Mouse (Mus musculus): ENCODE results near the gene A630001G21Rik. TPM values are rescaled to one million over a fixed set of nuclear protein-coding genes. Genes with fewer than 3 reads are reported as not detected.

The A630001G21Rik gene
- polyA plus RNA-seq, 1 experiment: 28.4 TPM

- TF ChIP-seq CTCF (IDR thresholded peaks at IDR 0.05; ENCODE audit: extremely low read depth, insufficient read depth, insufficient read length, insufficient replicate concordance) (no peak), POLR2A (IDR thresholded peaks at IDR 0.05; ENCODE audit: low read depth, low read length) (no peak)
- H3K36me3 ChIP-seq (ENCODE audit: control insufficient read depth, insufficient read depth, low read length): peaks cover 18% of the 10 kb centered on the region
- 75% methylated on average over 6 of the region's 6 CpGs for WGBS
- no peaks in the 10 kb centered on the region for H3K27me3 ChIP-seq (ENCODE audit: control insufficient read depth, insufficient read depth, low read length)
- no peak for DNase-seq (ENCODE audit: low read depth in 1 of 2, low spot score in 2 of 2)
- H3K4me3 ChIP-seq (ENCODE audit: extremely low read depth, insufficient read depth, insufficient read length): no peak overlapping the region
- H3K27ac ChIP-seq (ENCODE audit: insufficient read depth, low read length): no peak overlapping the region; the same call in 1 of the 2 replicates
- peaks cover 18% of the 10 kb centered on the region for H3K4me1 ChIP-seq (ENCODE audit: control insufficient read depth, insufficient read depth, insufficient read length)
These were observed 48.0 kb downstream of the A630001G21Rik start for GRCm38 (mm10) chr1:85730471-85730870.

GRCm38 (mm10) chr1:85720220-85720893, 58.1 kb downstream of the A630001G21Rik start:
- no peak for DNase-seq (ENCODE audit: low read depth in 1 of 2, low spot score in 2 of 2)
- 75% methylated on average over 10 of the region's 10 CpGs for WGBS
- TF ChIP-seq CTCF (IDR thresholded peaks at IDR 0.05; ENCODE audit: extremely low read depth, insufficient read depth, insufficient read length, insufficient replicate concordance): no peak
- no peak for TF ChIP-seq POLR2A (IDR thresholded peaks at IDR 0.05; ENCODE audit: low read depth, low read length)

DNA sequence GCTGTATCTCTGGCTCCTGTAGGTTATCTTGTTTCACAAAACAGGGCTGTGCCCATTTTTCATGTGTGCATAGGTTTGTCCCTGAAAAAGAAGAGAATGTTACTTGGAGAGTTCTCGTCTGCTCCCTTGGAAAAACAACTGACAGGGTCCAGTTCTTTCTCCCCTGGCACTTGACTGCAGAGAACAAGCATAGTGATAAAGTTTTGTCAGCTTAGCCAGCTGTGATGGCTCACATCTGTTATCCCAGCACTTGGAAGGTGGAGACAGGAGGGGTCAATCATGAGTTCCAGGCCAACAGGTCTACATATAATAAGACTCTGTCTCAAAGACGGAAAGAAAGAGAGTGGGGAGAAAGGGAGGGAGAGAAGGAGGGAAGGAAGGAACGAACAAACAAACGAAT, 59.4 kb downstream of the A630001G21Rik start:
- 90% methylated on average over 4 of the region's 4 CpGs for WGBS
- TF ChIP-seq CTCF (IDR thresholded peaks at IDR 0.05; ENCODE audit: extremely low read depth, insufficient read depth, insufficient read length, insufficient replicate concordance) (no peak), POLR2A (IDR thresholded peaks at IDR 0.05; ENCODE audit: low read depth, low read length) (no peak)
- no peaks in the 10 kb centered on the region for H3K27me3 ChIP-seq (ENCODE audit: control insufficient read depth, insufficient read depth, low read length)
- no peak for DNase-seq (ENCODE audit: low read depth in 1 of 2, low spot score in 2 of 2)
- no peaks in the 10 kb centered on the region for H3K4me1 ChIP-seq (ENCODE audit: control insufficient read depth, insufficient read depth, insufficient read length)
- no peak overlapping the region for H3K27ac ChIP-seq (ENCODE audit: insufficient read depth, low read length)
- H3K4me3 ChIP-seq (ENCODE audit: extremely low read depth, insufficient read depth, insufficient read length): no peak overlapping the region
- peaks cover 19% of the 10 kb centered on the region for H3K36me3 ChIP-seq (ENCODE audit: control insufficient read depth, insufficient read depth, low read length)

More at GRCm38 (mm10) chr1:85720220-85720893, 58.1 kb downstream of the A630001G21Rik start:
- H3K4me1 ChIP-seq (ENCODE audit: control insufficient read depth, insufficient read depth, insufficient read length): no peaks in the 10 kb centered on the region
- H3K27ac ChIP-seq (ENCODE audit: insufficient read depth, low read length): peak overlapping the region; percentile 30
- H3K27me3 ChIP-seq (ENCODE audit: control insufficient read depth, insufficient read depth, low read length): no peaks in the 10 kb centered on the region
- H3K36me3 ChIP-seq (ENCODE audit: control insufficient read depth, insufficient read depth, low read length): peaks cover 30% of the 10 kb centered on the region
- no peak overlapping the region for H3K4me3 ChIP-seq (ENCODE audit: extremely low read depth, insufficient read depth, insufficient read length)

DNA sequence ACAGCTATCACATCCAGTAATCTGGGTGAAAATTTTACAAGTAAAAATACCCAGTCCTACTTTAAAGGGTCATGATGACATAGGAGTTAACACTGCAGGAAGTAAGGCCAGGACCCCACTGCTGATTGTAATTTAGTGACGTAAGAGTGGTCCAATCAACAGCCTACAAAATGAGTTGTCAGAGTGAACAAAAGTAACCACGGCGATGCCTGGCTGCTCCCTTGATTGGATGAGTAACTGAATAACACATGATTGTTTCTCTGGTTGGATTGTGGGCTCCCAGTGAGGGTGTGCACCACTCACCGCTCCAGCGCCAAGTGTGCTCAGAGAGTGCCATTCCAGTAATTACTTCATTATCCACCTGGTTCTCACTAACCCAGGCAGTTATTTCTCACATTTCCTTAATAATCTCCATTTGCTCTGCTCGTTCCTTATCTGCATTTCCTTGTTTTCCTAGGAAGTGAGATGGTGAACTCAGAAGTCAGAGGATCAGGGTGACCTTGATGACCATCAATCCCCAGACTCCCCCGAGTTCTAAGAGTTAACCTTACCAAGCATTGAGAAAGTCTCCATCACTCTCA, 61.9 kb downstream of the A630001G21Rik start:
- peaks cover 8% of the 10 kb centered on the region for H3K36me3 ChIP-seq (ENCODE audit: control insufficient read depth, insufficient read depth, low read length)

DNA sequence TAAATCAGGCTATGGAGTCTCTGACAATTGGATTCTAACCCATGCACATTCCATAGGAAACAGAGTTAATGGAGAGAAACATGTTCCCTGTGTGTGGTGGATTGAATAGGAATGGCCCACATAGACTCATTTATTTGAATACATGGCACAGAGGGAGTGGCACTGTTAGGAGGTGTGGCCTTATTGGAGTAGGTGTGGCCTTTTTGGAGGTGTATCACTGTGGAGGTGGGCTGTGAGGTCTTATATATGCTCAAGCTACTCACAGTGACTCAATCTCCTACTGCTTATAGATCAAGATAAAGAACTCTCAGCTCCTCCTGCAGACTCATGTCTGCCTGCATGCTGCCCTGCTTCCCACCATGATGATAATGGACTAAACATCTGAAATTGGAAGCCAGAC, 63.9 kb downstream of the A630001G21Rik start:
- no peak overlapping the region for H3K4me3 ChIP-seq (ENCODE audit: extremely low read depth, insufficient read depth, insufficient read length)
- no peak for DNase-seq (ENCODE audit: low read depth in 1 of 2, low spot score in 2 of 2)
- no peaks in the 10 kb centered on the region for H3K4me1 ChIP-seq (ENCODE audit: control insufficient read depth, insufficient read depth, insufficient read length)
- H3K36me3 ChIP-seq (ENCODE audit: control insufficient read depth, insufficient read depth, low read length): peaks cover 5% of the 10 kb centered on the region
- no peak overlapping the region for H3K27ac ChIP-seq (ENCODE audit: insufficient read depth, low read length)
- no peak for TF ChIP-seq CTCF (IDR thresholded peaks at IDR 0.05; ENCODE audit: extremely low read depth, insufficient read depth, insufficient read length, insufficient replicate concordance)
- H3K27me3 ChIP-seq (ENCODE audit: control insufficient read depth, insufficient read depth, low read length): no peaks in the 10 kb centered on the region

More for the DNA sequence above, 61.9 kb downstream of the A630001G21Rik start:
- Histone ChIP-seq H3K4me1 (ENCODE audit: control insufficient read depth, insufficient read depth, insufficient read length) (no peaks in the 10 kb centered on the region), H3K4me3 (ENCODE audit: extremely low read depth, insufficient read depth, insufficient read length) (no peak overlapping the region), H3K27me3 (ENCODE audit: control insufficient read depth, insufficient read depth, low read length) (no peaks in the 10 kb centered on the region), H3K27ac (ENCODE audit: insufficient read depth, low read length) (no peak overlapping the region)
- DNase-seq (ENCODE audit: low read depth in 1 of 2, low spot score in 2 of 2): no peak
- TF ChIP-seq CTCF (IDR thresholded peaks at IDR 0.05; ENCODE audit: extremely low read depth, insufficient read depth, insufficient read length, insufficient replicate concordance) (no peak), POLR2A (IDR thresholded peaks at IDR 0.05; ENCODE audit: low read depth, low read length) (no peak)
- 88% methylated on average over 7 of the region's 7 CpGs for whole genome bisulfite sequencing

- Histone ChIP-seq H3K4me3 (ENCODE audit: extremely low read depth, insufficient read depth, insufficient read length) (no peak overlapping the region), H3K36me3 (ENCODE audit: control insufficient read depth, insufficient read depth, low read length) (peaks cover 25% of the 10 kb centered on the region), H3K27me3 (ENCODE audit: control insufficient read depth, insufficient read depth, low read length) (no peaks in the 10 kb centered on the region), H3K4me1 (ENCODE audit: control insufficient read depth, insufficient read depth, insufficient read length) (peaks cover 4% of the 10 kb centered on the region; the same call in 1 of the 2 replicates), H3K27ac (ENCODE audit: insufficient read depth, low read length) (no peak overlapping the region)
- DNase-seq (ENCODE audit: low read depth in 1 of 2, low spot score in 2 of 2): no peak
- 51% methylated on average over 2 of the region's 2 CpGs for WGBS
- TF ChIP-seq CTCF (IDR thresholded peaks at IDR 0.05; ENCODE audit: extremely low read depth, insufficient read depth, insufficient read length, insufficient replicate concordance) (no peak), POLR2A (IDR thresholded peaks at IDR 0.05; ENCODE audit: low read depth, low read length) (no peak)
These were observed 71.7 kb downstream of the A630001G21Rik start for GRCm38 (mm10) chr1:85706754-85707153.

DNA sequence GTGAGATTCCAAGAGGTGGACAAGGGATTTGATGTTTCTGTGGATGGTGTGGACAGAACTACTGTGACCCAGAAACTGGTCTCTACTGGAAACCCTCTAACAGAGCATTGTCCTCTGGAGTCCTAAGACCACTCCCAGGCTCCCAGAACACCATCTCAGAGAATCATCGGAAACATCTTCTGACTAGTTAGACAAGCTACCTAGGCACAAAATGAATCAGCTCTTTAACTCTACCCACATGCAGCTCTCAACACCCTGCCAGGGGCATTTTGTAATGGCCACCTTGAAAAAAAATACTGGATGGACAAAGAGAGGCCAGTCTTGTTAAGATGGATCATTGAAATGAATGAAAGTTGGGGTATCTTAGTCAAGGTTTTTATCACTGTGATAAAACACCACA, 72.9 kb downstream of the A630001G21Rik start:
- peaks cover 32% of the 10 kb centered on the region for H3K36me3 ChIP-seq (ENCODE audit: control insufficient read depth, insufficient read depth, low read length)
- no peaks in the 10 kb centered on the region for H3K27me3 ChIP-seq (ENCODE audit: control insufficient read depth, insufficient read depth, low read length)
- DNase-seq (ENCODE audit: low read depth in 1 of 2, low spot score in 2 of 2): no peak
- H3K4me1 ChIP-seq (ENCODE audit: control insufficient read depth, insufficient read depth, insufficient read length): peaks cover 4% of the 10 kb centered on the region; the same call in 1 of the 2 replicates
- no peak overlapping the region for H3K27ac ChIP-seq (ENCODE audit: insufficient read depth, low read length)
- 94% methylated on average over 1 of the region's 1 CpGs for WGBS
- no peak for TF ChIP-seq POLR2A (IDR thresholded peaks at IDR 0.05; ENCODE audit: low read depth, low read length)
- no peak for TF ChIP-seq CTCF (IDR thresholded peaks at IDR 0.05; ENCODE audit: extremely low read depth, insufficient read depth, insufficient read length, insufficient replicate concordance)
- no peak overlapping the region for H3K4me3 ChIP-seq (ENCODE audit: extremely low read depth, insufficient read depth, insufficient read length)

Measured in spleen, adult 2 months (tissue).